ENCODE assay signal across 9 mouse cellular contexts in genomic region chr17:54065187-54065795, GRCm38 (mm10).
A peak's percentile ranks its signal among the peaks of the same experiment; 100 is the strongest.
DNase-seq lines count a peak whose midpoint lies in the region; ATAC-seq and TF ChIP-seq lines count a peak whose summit lies in the region.
"Had no signal": no experiment of that assay in that cellular context is flagged by ENCODE, and none has a peak within 500 bp of the region (broad histone marks: within the 10 kb centered on the region; RNA-seq: fewer than 3 reads in every experiment).

No protein-coding gene starts in this region.

- peak; percentile 79 for TF ChIP-seq CTCF in layer of hippocampus, adult 2 months (conservative IDR thresholded peaks at IDR 0.05)

- peak; percentile 48; the same call in 1 of the 2 replicates for ATAC-seq in midbrain, embryonic 16.5 days

- H3K4me2 ChIP-seq in midbrain, embryonic 16.5 days (ENCODE audit: low read length), result no peak overlapping the region

- no peaks in the 10 kb centered on the region for H3K4me1 ChIP-seq in midbrain, embryonic 16.5 days (ENCODE audit: control insufficient read depth, insufficient read depth, low read length)

- H3K27ac ChIP-seq in layer of hippocampus, adult 2 months, result no peak overlapping the region
- H3K27ac ChIP-seq in midbrain, embryonic 16.5 days (ENCODE audit: low read length), result no peak overlapping the region

- no peaks in the 10 kb centered on the region for H3K27me3 ChIP-seq in midbrain, embryonic 16.5 days (ENCODE audit: control insufficient read depth, insufficient read depth, low read depth, low read length)

- no peaks in the 10 kb centered on the region for H3K36me3 ChIP-seq in midbrain, embryonic 16.5 days (ENCODE audit: control insufficient read depth, insufficient read depth, low read length)

- WGBS in midbrain, embryonic 16.5 days, result 26% methylated on average over 4 of the region's 4 CpGs

- no peaks in the 10 kb centered on the region for H3K9me3 ChIP-seq in midbrain, embryonic 16.5 days (replicated peaks; ENCODE audit: control insufficient read depth, low read length, poor library complexity, severe bottlenecking)

- DNase-seq in layer of hippocampus, adult 2 months (ENCODE audit: low spot score in 2 of 2), result peak in 1 of 2 experiments; percentile 14
- DNase-seq in layer of hippocampus, postnatal 25 days (ENCODE audit: extremely low spot score in 1 of 2, low spot score in 1 of 2), result no peak
- peak; percentile 56 for DNase-seq in ES-CJ7 (ENCODE audit: low read depth, low spot score)
- DNase-seq in brain, adult 2 months (ENCODE audit: low read depth, low spot score), result peak; percentile 76
- DNase-seq in spleen, postnatal 14 days (ENCODE audit: low spot score in 2 of 2), result no peak
- DNase-seq in cerebellum, adult 11 months, result no peak
- DNase-seq: adrenal gland, postnatal 14 days had no signal

- no peak overlapping the region for H3K9ac ChIP-seq in midbrain, embryonic 16.5 days (ENCODE audit: low read depth, low read length)

- no peak overlapping the region for H3K4me3 ChIP-seq in layer of hippocampus, adult 2 months
- H3K4me3 ChIP-seq in midbrain, embryonic 16.5 days (ENCODE audit: low read depth, low read length), result no peak overlapping the region
- H3K4me3 ChIP-seq: erythroblast, embryonic 14.5 days had no signal

Comparison
In these comparisons a context has a peak if more than half of its experiments do, and no peak if none do; other contexts are left out.
1. DNase-seq: peak in ES-CJ7 (single experiment) and brain, adult 2 months (single experiment); none in layer of hippocampus, postnatal 25 days (0 of 2), spleen, postnatal 14 days (0 of 2) and cerebellum, adult 11 months (single experiment).